Mouse (Mus musculus) MEL (cell line): Measurements from ENCODE around the gene Zfp811.

Source experiments
- BHLHE40 ChIP-seq: IDR thresholded peaks from 2 replicates; pipeline ENCODE4 v1.6.1; 2012; ENCODE audit warnings: low read depth, mild to moderate bottlenecking, inconsistent platforms, low read length, improper control_type of control experiment, borderline replicate concordance
- CTCF ChIP-seq, 3 experiments: IDR thresholded peaks in 2 of 3; conservative IDR thresholded peaks in 1 of 3; 2 replicates each; pipeline ENCODE4 v1.5.1; 2011 to 2012; ENCODE audit warnings: low read length in 3 of 3, low read depth in 2 of 3, mild to moderate bottlenecking in 2 of 3, improper control_type of control experiment in 1 of 3, inconsistent platforms in 1 of 3, mixed read lengths in 1 of 3, moderate library complexity in 1 of 3; ENCODE audit not compliant: control insufficient read depth in 1 of 3, insufficient read depth in 1 of 3, poor library complexity in 1 of 3, severe bottlenecking in 1 of 3
- EP300 ChIP-seq, 2 experiments: IDR thresholded peaks; 2 replicates each; pipeline ENCODE4 v1.6.1; 2011; ENCODE audit warnings: improper control_type of control experiment in 2 of 2, low read length in 2 of 2, low read depth in 1 of 2, mild to moderate bottlenecking in 1 of 2
- ETS1 ChIP-seq: IDR thresholded peaks from 2 replicates; pipeline ENCODE4 v1.6.1; 2012; ENCODE audit warnings: low read depth, mild to moderate bottlenecking, inconsistent platforms, low read length, improper control_type of control experiment, moderate library complexity
- GATA1 ChIP-seq: IDR thresholded peaks from 2 replicates; pipeline ENCODE4 v1.6.1; 2011; ENCODE audit warnings: low read depth, low read length, improper control_type of control experiment
- NRF1 ChIP-seq: IDR thresholded peaks from 2 replicates; pipeline ENCODE4 v1.6.1; 2014; ENCODE audit warnings: low read depth, mild to moderate bottlenecking, inconsistent platforms, low read length, improper control_type of control experiment, moderate library complexity; ENCODE audit not compliant: poor library complexity, insufficient read depth, severe bottlenecking
- POLR2A ChIP-seq, 2 experiments: IDR thresholded peaks; 2 replicates each; pipeline ENCODE4 v1.6.1; 2011 to 2012; ENCODE audit warnings: low read length in 2 of 2, mild to moderate bottlenecking in 2 of 2, control low read depth in 1 of 2, improper control_type of control experiment in 1 of 2, low read depth in 1 of 2, moderate library complexity in 1 of 2; ENCODE audit not compliant: control insufficient read depth in 1 of 2, insufficient read depth in 1 of 2, poor library complexity in 1 of 2
- POLR2AphosphoS5 ChIP-seq: IDR thresholded peaks from 2 replicates; pipeline ENCODE4 v1.6.1; 2012; ENCODE audit warnings: low read depth, borderline replicate concordance, mild to moderate bottlenecking, inconsistent platforms, low read length, moderate library complexity, mixed read lengths
- SIN3A ChIP-seq: IDR thresholded peaks from 2 replicates; pipeline ENCODE4 v1.6.1; 2012; ENCODE audit warnings: low read length, improper control_type of control experiment, inconsistent platforms
- ZKSCAN1 ChIP-seq: IDR thresholded peaks from 2 replicates; pipeline ENCODE4 v1.6.1; 2012; ENCODE audit warnings: low read depth, mild to moderate bottlenecking, inconsistent platforms, low read length, improper control_type of control experiment, moderate library complexity
- ZMIZ1 ChIP-seq: IDR thresholded peaks from 2 replicates; pipeline ENCODE4 v1.6.1; 2012; ENCODE audit warnings: low read depth, mild to moderate bottlenecking, inconsistent platforms, low read length, improper control_type of control experiment, moderate library complexity

DNA sequence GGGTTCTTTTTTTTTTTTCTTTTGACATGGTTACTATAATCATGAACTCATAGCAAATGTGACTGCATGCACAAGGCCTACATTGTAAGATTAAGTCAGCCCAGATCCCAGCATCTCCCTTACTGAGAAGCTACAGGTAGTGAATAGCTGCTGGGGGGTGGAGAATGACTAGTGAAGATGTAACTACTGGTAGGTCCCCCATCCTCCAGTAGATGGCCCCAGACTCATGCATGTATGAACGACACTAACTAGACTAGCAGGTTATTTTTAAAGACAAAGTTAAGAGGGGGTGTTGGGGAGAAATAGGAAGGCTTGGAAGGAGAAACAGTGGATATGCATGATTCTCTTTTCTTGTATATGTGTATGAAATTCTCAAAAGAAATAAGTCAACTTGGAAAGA, 38.5 kb downstream of the Zfp811 start:
- TF ChIP-seq CTCF (IDR thresholded peaks at IDR 0.05 in 2 of 3, conservative IDR thresholded peaks at IDR 0.05 in 1 of 3; ENCODE audit: control insufficient read depth in 1 of 3, insufficient read depth in 1 of 3, low read depth in 2 of 3, low read length in 3 of 3, poor library complexity in 1 of 3, severe bottlenecking in 1 of 3), result peak in 1 of 3 experiments; percentile 30; a peak in 3 of 6 replicates
- TF ChIP-seq POLR2A (IDR thresholded peaks at IDR 0.05; ENCODE audit: control insufficient read depth in 1 of 2, insufficient read depth in 1 of 2, low read depth in 1 of 2, low read length in 2 of 2, poor library complexity in 1 of 2), result no peak
- no peak for TF ChIP-seq BHLHE40
- TF ChIP-seq EP300 (IDR thresholded peaks at IDR 0.05; ENCODE audit: low read depth in 1 of 2, low read length in 2 of 2), result no peak
- TF ChIP-seq NRF1, result no peak
- no peak for TF ChIP-seq ZMIZ1
- TF ChIP-seq ZKSCAN1, result no peak
- TF ChIP-seq POLR2AphosphoS5, result no peak
- no peak for TF ChIP-seq GATA1
- TF ChIP-seq SIN3A, result no peak
- TF ChIP-seq ETS1, result no peak
